Mouse (Mus musculus): ENCODE data around the gene Gpatch4.

Gene Gpatch4

DNA sequence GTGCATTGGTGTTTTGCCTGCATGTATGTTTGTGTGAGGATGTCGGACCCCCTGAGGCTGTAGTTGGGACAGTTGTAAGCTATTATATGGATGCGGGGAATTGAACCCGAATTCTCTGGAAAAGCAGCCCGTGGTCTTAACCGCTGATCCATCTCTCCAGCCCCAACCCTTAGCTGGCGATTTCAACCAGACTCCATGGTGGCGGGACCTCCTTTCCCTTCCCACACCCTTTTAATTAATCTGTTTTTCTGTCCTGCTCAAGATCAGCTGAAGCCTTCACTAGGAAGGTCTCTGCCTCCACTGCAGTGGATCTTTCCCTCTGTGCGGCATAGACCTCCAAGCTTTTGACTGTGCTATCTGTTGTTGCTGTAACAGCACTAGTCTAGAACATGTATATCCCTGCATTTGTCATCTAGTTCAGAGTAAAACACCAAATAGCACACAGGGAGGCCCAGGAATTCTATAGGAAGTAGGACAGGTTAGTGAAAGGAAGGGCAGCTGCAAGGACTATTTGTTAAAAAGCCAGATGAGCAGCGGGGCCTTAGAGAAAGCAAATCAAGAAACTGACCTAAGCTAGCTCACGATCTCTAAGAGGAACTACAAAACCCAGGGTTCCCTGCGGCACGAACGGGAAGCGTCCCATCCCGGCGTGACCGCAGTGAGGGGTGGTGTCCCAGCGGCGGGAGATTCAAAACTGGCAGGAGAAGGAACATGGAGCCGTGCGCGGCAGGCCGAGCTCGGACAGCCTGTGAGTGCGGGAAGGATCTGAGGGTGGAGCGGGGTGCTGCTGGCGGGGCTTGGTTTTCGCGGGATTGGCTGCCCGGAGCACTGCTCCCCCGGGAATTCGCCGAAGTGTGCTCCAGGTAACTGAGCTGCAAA, 38.7 kb downstream of the Gpatch4 start, which contains the start of gene Iqgap3:
Gene Iqgap3, plus strand, starts transcription at position 627 of the 879 bp plus-strand sequence.
- H3K27me3 ChIP-seq (ENCODE audit: insufficient read depth, low read length), result peaks cover 7% of the 10 kb centered on the region; the same call in 1 of the 2 replicates
- no peaks in the 10 kb centered on the region for H3K9me3 ChIP-seq (ENCODE audit: low read length)
- peaks cover 37% of the 10 kb centered on the region for H3K4me1 ChIP-seq (replicated peaks; ENCODE audit: low read depth, low read length)

DNA sequence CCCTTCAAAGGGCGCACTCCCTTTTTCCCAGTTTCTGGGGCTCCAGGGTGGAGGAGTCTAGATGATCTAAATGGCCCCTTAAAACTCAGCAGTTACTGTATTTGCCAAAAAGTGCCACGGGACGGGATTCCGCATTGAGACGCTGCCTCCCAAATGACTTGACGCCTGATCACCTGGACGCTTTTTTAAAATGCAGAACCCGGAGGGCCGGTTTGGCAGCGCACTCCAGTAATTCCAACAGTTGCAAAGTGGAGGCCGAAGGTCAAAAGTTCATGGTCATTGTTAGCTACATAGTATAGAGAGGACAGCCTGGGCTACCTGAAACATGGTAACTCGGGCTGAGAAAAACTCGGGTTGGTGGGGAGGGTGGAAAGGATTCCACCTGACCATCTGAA, 39.3 kb downstream of the Gpatch4 start:
- H3K27me3 ChIP-seq (ENCODE audit: insufficient read depth, low read length), result peaks cover 7% of the 10 kb centered on the region; the same call in 1 of the 2 replicates
- peaks cover 37% of the 10 kb centered on the region for H3K4me1 ChIP-seq (replicated peaks; ENCODE audit: low read depth, low read length)
- H3K36me3 ChIP-seq (ENCODE audit: insufficient read depth, low read length), result peaks cover 35% of the 10 kb centered on the region
- peak overlapping the region; percentile 86 for H3K4me3 ChIP-seq (replicated peaks; ENCODE audit: low read length)
- no peak for TF ChIP-seq CTCF (conservative IDR thresholded peaks at IDR 0.05; ENCODE audit: low read length)
- no peak for TF ChIP-seq NANOG (IDR thresholded peaks at IDR 0.05; ENCODE audit: borderline replicate concordance, low read length)
- no peak for TF ChIP-seq POU5F1 (IDR thresholded peaks at IDR 0.05; ENCODE audit: borderline replicate concordance, low read length)
- no peaks in the 10 kb centered on the region for H3K9me3 ChIP-seq (ENCODE audit: low read length)

More for the DNA sequence above, 38.7 kb downstream of the Gpatch4 start, which contains the start of gene Iqgap3:
- TF ChIP-seq POU5F1 (IDR thresholded peaks at IDR 0.05; ENCODE audit: borderline replicate concordance, low read length) (no peak), NANOG (IDR thresholded peaks at IDR 0.05; ENCODE audit: borderline replicate concordance, low read length) (no peak), CTCF (conservative IDR thresholded peaks at IDR 0.05; ENCODE audit: low read length) (no peak)
- Histone ChIP-seq H3K4me3 (replicated peaks; ENCODE audit: low read length) (peak within 1 kb of the TSS; percentile 86), H3K36me3 (ENCODE audit: insufficient read depth, low read length) (peaks cover 29% of the 10 kb centered on the region)

DNA sequence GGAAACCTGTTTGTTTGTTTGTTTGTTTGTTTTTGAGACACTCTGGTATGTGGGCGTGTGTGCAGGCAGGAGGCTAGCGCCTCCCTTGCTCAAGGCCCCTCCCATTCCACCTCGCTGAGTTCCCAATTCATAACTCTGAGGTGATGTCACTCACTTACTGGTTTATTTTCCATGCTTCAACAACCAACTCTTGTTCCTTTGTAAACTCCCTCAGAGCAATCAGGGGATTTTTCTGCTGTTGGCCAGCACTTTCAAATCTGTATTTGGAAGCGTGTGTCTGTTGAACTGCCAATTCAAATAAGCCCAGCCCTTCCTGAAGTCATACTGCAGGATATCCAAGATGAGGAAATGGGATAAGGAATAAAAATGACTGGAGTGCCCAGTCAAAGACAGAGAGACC, 39.8 kb downstream of the Gpatch4 start:
- no peak for TF ChIP-seq CTCF (conservative IDR thresholded peaks at IDR 0.05; ENCODE audit: low read length)
- TF ChIP-seq POU5F1 (IDR thresholded peaks at IDR 0.05; ENCODE audit: borderline replicate concordance, low read length), result no peak
- no peak for TF ChIP-seq NANOG (IDR thresholded peaks at IDR 0.05; ENCODE audit: borderline replicate concordance, low read length)
- H3K4me1 ChIP-seq (replicated peaks; ENCODE audit: low read depth, low read length), result peaks cover 33% of the 10 kb centered on the region
- H3K36me3 ChIP-seq (ENCODE audit: insufficient read depth, low read length), result peaks cover 38% of the 10 kb centered on the region
- no peaks in the 10 kb centered on the region for H3K9me3 ChIP-seq (ENCODE audit: low read length)
- H3K27me3 ChIP-seq (ENCODE audit: insufficient read depth, low read length), result peaks cover 4% of the 10 kb centered on the region; the same call in 1 of the 2 replicates
- peak overlapping the region; percentile 86 for H3K4me3 ChIP-seq (replicated peaks; ENCODE audit: low read length)

DNA sequence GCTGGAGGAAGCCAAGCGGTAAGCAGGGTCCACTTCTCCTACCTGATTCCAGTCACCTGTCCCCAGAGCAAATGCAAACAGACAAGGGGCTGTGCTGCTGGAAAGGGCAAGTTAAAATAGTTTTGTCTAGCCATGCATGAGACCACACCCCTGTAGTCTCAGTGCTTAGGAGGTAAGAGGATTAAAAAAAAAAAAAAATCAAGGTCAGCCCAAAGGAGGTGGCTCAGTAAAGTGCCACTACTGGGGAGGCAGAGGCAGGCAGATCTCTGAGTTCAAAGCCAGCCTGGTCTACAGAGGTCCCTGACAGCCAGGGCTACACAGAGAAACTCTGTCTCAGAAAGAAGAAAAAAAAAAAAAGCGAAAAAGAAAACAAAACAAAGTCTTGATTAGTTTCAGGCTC, 41.1 kb downstream of the Gpatch4 start:
- TF ChIP-seq CTCF (conservative IDR thresholded peaks at IDR 0.05; ENCODE audit: low read length), result no peak
- no peak for TF ChIP-seq POU5F1 (IDR thresholded peaks at IDR 0.05; ENCODE audit: borderline replicate concordance, low read length)
- TF ChIP-seq NANOG (IDR thresholded peaks at IDR 0.05; ENCODE audit: borderline replicate concordance, low read length), result no peak
- Histone ChIP-seq H3K4me3 (replicated peaks; ENCODE audit: low read length) (no peak overlapping the region), H3K27me3 (ENCODE audit: insufficient read depth, low read length) (no peaks in the 10 kb centered on the region), H3K36me3 (ENCODE audit: insufficient read depth, low read length) (peaks cover 48% of the 10 kb centered on the region), H3K4me1 (replicated peaks; ENCODE audit: low read depth, low read length) (peaks cover 33% of the 10 kb centered on the region), H3K9me3 (ENCODE audit: low read length) (no peaks in the 10 kb centered on the region)

DNA sequence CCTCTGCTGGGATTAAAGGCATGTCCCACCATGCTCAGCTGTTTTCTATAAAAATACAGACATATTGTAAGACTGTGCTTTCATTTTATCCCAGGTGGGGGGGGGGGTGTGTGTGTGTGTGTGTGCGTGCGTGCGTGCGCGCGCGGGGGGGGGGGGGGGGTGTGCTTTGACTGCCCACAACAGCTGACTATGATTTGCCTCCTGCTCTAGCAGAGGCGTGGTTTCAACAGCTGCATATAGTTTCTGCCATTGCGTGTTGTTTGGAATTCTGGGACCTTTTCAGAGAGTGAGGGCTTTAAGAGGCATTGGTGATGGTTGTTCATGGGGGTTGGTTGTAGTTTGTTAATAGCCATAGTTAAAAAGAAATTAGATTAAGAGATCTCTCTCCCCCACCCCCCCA, 42.6 kb downstream of the Gpatch4 start:
- TF ChIP-seq POU5F1 (IDR thresholded peaks at IDR 0.05; ENCODE audit: borderline replicate concordance, low read length) (no peak), CTCF (conservative IDR thresholded peaks at IDR 0.05; ENCODE audit: low read length) (no peak), NANOG (IDR thresholded peaks at IDR 0.05; ENCODE audit: borderline replicate concordance, low read length) (no peak)
- H3K4me1 ChIP-seq (replicated peaks; ENCODE audit: low read depth, low read length), result peaks cover 33% of the 10 kb centered on the region
- peaks cover 63% of the 10 kb centered on the region for H3K36me3 ChIP-seq (ENCODE audit: insufficient read depth, low read length)

DNA sequence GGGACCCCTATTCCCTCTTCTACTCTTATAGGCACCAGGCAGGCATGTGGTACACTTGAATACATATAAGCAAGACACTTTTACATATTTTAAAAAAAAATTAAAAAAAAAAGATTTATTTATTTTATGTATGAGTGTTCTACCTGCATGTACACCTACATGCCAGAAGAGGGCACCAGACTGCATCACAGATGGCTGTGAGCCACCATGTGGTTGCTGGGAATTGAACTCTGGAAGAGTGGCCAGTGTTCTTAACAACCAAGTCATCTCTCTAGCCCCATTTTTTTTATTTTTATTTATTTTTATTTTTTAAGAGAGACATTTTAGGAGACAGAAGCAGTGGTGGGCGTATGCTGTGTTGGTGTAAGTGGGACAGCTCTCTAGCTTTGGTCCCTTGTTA, 44.8 kb downstream of the Gpatch4 start:
- peaks cover 22% of the 10 kb centered on the region for H3K4me1 ChIP-seq (replicated peaks; ENCODE audit: low read depth, low read length)
- no peaks in the 10 kb centered on the region for H3K27me3 ChIP-seq (ENCODE audit: insufficient read depth, low read length)
- no peaks in the 10 kb centered on the region for H3K9me3 ChIP-seq (ENCODE audit: low read length)
- H3K4me3 ChIP-seq (replicated peaks; ENCODE audit: low read length), result no peak overlapping the region
- H3K36me3 ChIP-seq (ENCODE audit: insufficient read depth, low read length), result peaks cover 85% of the 10 kb centered on the region
- no peak for TF ChIP-seq NANOG (IDR thresholded peaks at IDR 0.05; ENCODE audit: borderline replicate concordance, low read length)
- peak; percentile 80 for TF ChIP-seq CTCF (conservative IDR thresholded peaks at IDR 0.05; ENCODE audit: low read length)
- TF ChIP-seq POU5F1 (IDR thresholded peaks at IDR 0.05; ENCODE audit: borderline replicate concordance, low read length), result no peak

More for the DNA sequence above, 42.6 kb downstream of the Gpatch4 start:
- H3K27me3 ChIP-seq (ENCODE audit: insufficient read depth, low read length), result no peaks in the 10 kb centered on the region
- H3K4me3 ChIP-seq (replicated peaks; ENCODE audit: low read length), result no peak overlapping the region
- no peaks in the 10 kb centered on the region for H3K9me3 ChIP-seq (ENCODE audit: low read length)

DNA sequence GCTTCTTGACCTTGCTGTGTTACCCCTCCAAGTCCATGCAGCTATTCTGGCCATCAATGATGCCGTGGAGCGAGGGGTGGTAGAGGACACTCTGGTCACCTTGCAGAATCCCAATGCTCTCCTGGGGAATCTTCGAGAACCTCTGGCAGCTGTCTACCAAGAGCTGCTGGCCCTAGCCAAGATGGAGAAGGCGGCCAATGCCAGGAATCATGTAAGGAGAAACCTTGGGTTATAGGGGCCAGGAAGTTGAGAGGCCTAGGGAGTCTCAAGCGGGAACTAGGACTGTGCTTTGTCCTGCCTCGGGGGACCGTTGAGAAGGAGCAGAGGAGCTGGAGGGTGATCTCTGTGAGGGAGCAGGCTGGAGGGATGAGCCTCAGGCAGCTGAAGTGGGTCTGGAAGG, 47.2 kb downstream of the Gpatch4 start:
- no peaks in the 10 kb centered on the region for H3K27me3 ChIP-seq (ENCODE audit: insufficient read depth, low read length)
- no peaks in the 10 kb centered on the region for H3K9me3 ChIP-seq (ENCODE audit: low read length)
- no peak overlapping the region for H3K4me3 ChIP-seq (replicated peaks; ENCODE audit: low read length)
- TF ChIP-seq POU5F1 (IDR thresholded peaks at IDR 0.05; ENCODE audit: borderline replicate concordance, low read length), result no peak
- no peak for TF ChIP-seq CTCF (conservative IDR thresholded peaks at IDR 0.05; ENCODE audit: low read length)
- TF ChIP-seq NANOG (IDR thresholded peaks at IDR 0.05; ENCODE audit: borderline replicate concordance, low read length), result no peak
- peaks cover 94% of the 10 kb centered on the region for H3K36me3 ChIP-seq (ENCODE audit: insufficient read depth, low read length)
- peaks cover 4% of the 10 kb centered on the region; the same call in 1 of the 2 replicates for H3K4me1 ChIP-seq (replicated peaks; ENCODE audit: low read depth, low read length)

DNA sequence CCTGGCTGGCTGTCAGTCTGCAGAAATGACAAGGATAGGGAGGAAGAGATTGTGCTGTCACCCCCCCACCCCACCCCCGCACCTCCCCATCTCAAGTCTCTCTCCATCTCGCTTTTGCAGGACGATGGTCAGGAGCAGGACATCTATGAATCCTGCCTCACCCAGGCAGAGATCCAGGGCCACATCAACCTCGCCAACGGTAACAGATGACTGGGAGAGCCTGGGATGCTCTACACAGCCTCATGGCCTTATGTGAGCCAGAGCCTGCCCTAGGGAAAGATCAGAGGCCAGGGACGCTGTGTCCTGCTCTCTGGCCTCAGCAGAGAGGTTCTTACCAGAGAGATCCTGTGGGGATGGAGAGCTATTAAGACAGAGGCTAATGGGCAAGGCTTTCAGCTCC, 47.7 kb downstream of the Gpatch4 start:
- H3K27me3 ChIP-seq (ENCODE audit: insufficient read depth, low read length), result no peaks in the 10 kb centered on the region

More for the DNA sequence above, 47.7 kb downstream of the Gpatch4 start:
- TF ChIP-seq POU5F1 (IDR thresholded peaks at IDR 0.05; ENCODE audit: borderline replicate concordance, low read length) (no peak), CTCF (conservative IDR thresholded peaks at IDR 0.05; ENCODE audit: low read length) (no peak), NANOG (IDR thresholded peaks at IDR 0.05; ENCODE audit: borderline replicate concordance, low read length) (no peak)
- Histone ChIP-seq H3K4me3 (replicated peaks; ENCODE audit: low read length) (no peak overlapping the region), H3K9me3 (ENCODE audit: low read length) (no peaks in the 10 kb centered on the region), H3K36me3 (ENCODE audit: insufficient read depth, low read length) (peaks cover 95% of the 10 kb centered on the region), H3K4me1 (replicated peaks; ENCODE audit: low read depth, low read length) (peaks cover 4% of the 10 kb centered on the region; the same call in 1 of the 2 replicates)

Measured in E14TG2a.4 (cell line).